Mouse (Mus musculus): ENCODE results near the gene Dpp6.

Gene Dpp6

GRCm38 (mm10) chr5:27052441-27052840 lies 235.4 kb downstream of the Dpp6 start:
- DNase-seq (ENCODE audit: inconsistent age in 2 of 2, low spot score in 1 of 2): peak in 1 of 2 experiments; percentile 53

GRCm38 (mm10) chr5:27056436-27056835 lies 239.4 kb downstream of the Dpp6 start:
- no peak for DNase-seq (ENCODE audit: inconsistent age in 2 of 2, low spot score in 1 of 2)

- DNase-seq (ENCODE audit: inconsistent age in 2 of 2, low spot score in 1 of 2): no peak
Measured at GRCm38 (mm10) chr5:27060114-27060513, 243.1 kb downstream of the Dpp6 start.

- no peak for DNase-seq (ENCODE audit: inconsistent age in 2 of 2, low spot score in 1 of 2)
Measured at GRCm38 (mm10) chr5:27063871-27064270, 246.9 kb downstream of the Dpp6 start.

- no peak for DNase-seq (ENCODE audit: inconsistent age in 2 of 2, low spot score in 1 of 2)
Measured at GRCm38 (mm10) chr5:27066837-27067236, 249.8 kb downstream of the Dpp6 start.

- DNase-seq (ENCODE audit: inconsistent age in 2 of 2, low spot score in 1 of 2): peak; percentile 54 to 84
Measured at GRCm38 (mm10) chr5:27075131-27075591, 258.2 kb downstream of the Dpp6 start.

GRCm38 (mm10) chr5:27076046-27076445 lies 259.0 kb downstream of the Dpp6 start:
- peak; percentile 18 to 64 for DNase-seq (ENCODE audit: inconsistent age in 2 of 2, low spot score in 1 of 2)

GRCm38 (mm10) chr5:27077821-27078220 lies 260.8 kb downstream of the Dpp6 start:
- DNase-seq (ENCODE audit: inconsistent age in 2 of 2, low spot score in 1 of 2): no peak

GRCm38 (mm10) chr5:27081275-27081674 lies 264.3 kb downstream of the Dpp6 start:
- DNase-seq (ENCODE audit: inconsistent age in 2 of 2, low spot score in 1 of 2): no peak

- no peak for DNase-seq (ENCODE audit: inconsistent age in 2 of 2, low spot score in 1 of 2)
Measured at GRCm38 (mm10) chr5:27083762-27084161, 266.8 kb downstream of the Dpp6 start.

- no peak for DNase-seq (ENCODE audit: inconsistent age in 2 of 2, low spot score in 1 of 2)
Measured at GRCm38 (mm10) chr5:27108221-27108620, 291.2 kb downstream of the Dpp6 start.

- DNase-seq (ENCODE audit: inconsistent age in 2 of 2, low spot score in 1 of 2): no peak
Measured at GRCm38 (mm10) chr5:27122479-27122878, 305.5 kb downstream of the Dpp6 start.

GRCm38 (mm10) chr5:27122944-27123343 lies 305.9 kb downstream of the Dpp6 start:
- peak; percentile 11 to 32 for DNase-seq (ENCODE audit: inconsistent age in 2 of 2, low spot score in 1 of 2)

GRCm38 (mm10) chr5:27126034-27126433 lies 309.0 kb downstream of the Dpp6 start:
- no peak for DNase-seq (ENCODE audit: inconsistent age in 2 of 2, low spot score in 1 of 2)

GRCm38 (mm10) chr5:27133196-27133595 lies 316.2 kb downstream of the Dpp6 start:
- no peak for DNase-seq (ENCODE audit: inconsistent age in 2 of 2, low spot score in 1 of 2)

- peak in 1 of 2 experiments; percentile 27 for DNase-seq (ENCODE audit: inconsistent age in 2 of 2, low spot score in 1 of 2)
Measured at GRCm38 (mm10) chr5:27134436-27135005, 317.5 kb downstream of the Dpp6 start.

- DNase-seq (ENCODE audit: inconsistent age in 2 of 2, low spot score in 1 of 2): no peak
Measured at GRCm38 (mm10) chr5:27147397-27147945, 330.5 kb downstream of the Dpp6 start.

GRCm38 (mm10) chr5:27151017-27151416 lies 334.0 kb downstream of the Dpp6 start:
- DNase-seq (ENCODE audit: inconsistent age in 2 of 2, low spot score in 1 of 2): no peak

- DNase-seq (ENCODE audit: inconsistent age in 2 of 2, low spot score in 1 of 2): no peak
Measured at GRCm38 (mm10) chr5:27155671-27156070, 338.7 kb downstream of the Dpp6 start.

- DNase-seq (ENCODE audit: inconsistent age in 2 of 2, low spot score in 1 of 2): no peak
Measured at GRCm38 (mm10) chr5:27156366-27156765, 339.4 kb downstream of the Dpp6 start.

GRCm38 (mm10) chr5:27161122-27161645 lies 344.2 kb downstream of the Dpp6 start:
- DNase-seq (ENCODE audit: inconsistent age in 2 of 2, low spot score in 1 of 2): no peak

GRCm38 (mm10) chr5:27168550-27168949 lies 351.5 kb downstream of the Dpp6 start:
- no peak for DNase-seq (ENCODE audit: inconsistent age in 2 of 2, low spot score in 1 of 2)

- no peak for DNase-seq (ENCODE audit: inconsistent age in 2 of 2, low spot score in 1 of 2)
Measured at GRCm38 (mm10) chr5:27184963-27185362, 368.0 kb downstream of the Dpp6 start.
